Mouse (Mus musculus) right cerebral cortex, postnatal 10 days (tissue): ENCODE results near the gene Tmprss6.
A peak's percentile ranks its signal among the peaks of the same experiment; 100 is the strongest.

Experiments
- DNase-seq, 2 experiments: peaks; one replicate each; pipeline ENCODE4 v3.0.0; 2021; ENCODE audit warnings: low spot score in 2 of 2

The Tmprss6 gene

GRCm38 (mm10) chr15:78482518-78482917 is 14.1 kb upstream of the Tmprss6 start:
- DNase-seq: no peak

DNA sequence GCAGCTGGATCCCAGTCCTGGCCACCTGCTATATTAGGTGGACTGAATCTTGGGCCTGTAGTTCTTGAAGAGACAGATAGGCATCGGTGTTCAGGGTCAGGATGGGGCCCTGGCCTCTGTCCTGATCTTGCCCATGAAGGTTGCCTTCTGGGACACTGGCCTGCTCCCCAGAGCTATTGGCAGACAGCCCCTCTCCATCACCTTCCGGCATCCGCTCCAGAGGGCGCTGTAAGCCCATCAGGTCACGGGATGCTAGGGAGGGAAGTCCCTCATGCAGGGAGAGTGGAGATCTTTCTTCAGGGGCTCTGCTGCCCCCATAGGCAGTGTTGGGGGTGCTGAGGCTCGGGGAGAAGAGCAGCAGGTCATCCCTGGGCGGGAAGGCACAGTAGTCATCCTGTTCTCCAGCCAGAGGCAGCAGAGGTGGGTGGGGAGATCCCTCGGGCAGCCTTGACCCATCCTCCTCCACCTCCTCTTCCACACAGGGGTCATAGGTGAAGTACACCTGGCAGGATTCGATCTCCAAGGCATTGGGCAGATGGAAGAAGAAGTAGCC is 13.1 kb upstream of the Tmprss6 start:
- no peak for DNase-seq

DNA sequence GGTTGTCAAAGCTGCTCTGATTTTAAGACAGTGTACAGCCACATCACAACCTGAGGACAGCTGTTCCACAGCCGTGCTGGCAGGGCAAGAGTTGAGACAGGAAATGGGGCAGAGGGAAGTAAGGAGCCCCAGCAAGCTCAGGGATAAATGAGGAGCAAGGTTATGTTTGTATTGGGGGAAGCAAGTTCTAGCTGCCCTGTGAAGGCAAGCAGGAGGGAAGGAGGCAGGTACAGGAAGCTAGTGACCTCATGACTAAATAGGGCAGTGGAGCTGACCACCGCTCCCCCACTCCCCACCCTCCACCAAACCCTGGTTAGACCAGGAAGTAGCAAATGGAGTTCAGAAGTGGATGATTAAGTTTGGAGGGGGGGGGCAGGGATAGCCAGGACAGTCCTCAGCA is 12.6 kb upstream of the Tmprss6 start:
- DNase-seq: no peak

GRCm38 (mm10) chr15:78480111-78480510 is 11.7 kb upstream of the Tmprss6 start:
- DNase-seq: no peak

GRCm38 (mm10) chr15:78479470-78479869 is 11.0 kb upstream of the Tmprss6 start:
- DNase-seq: no peak

GRCm38 (mm10) chr15:78478073-78478472 is 9.6 kb upstream of the Tmprss6 start:
- DNase-seq: no peak

- no peak for DNase-seq
Measured at GRCm38 (mm10) chr15:78476878-78477277, 8.4 kb upstream of the Tmprss6 start.

- no peak for DNase-seq
Measured at GRCm38 (mm10) chr15:78475604-78476031, 7.2 kb upstream of the Tmprss6 start.

- DNase-seq: no peak
Measured at GRCm38 (mm10) chr15:78473442-78473841, 5.0 kb upstream of the Tmprss6 start.

DNA sequence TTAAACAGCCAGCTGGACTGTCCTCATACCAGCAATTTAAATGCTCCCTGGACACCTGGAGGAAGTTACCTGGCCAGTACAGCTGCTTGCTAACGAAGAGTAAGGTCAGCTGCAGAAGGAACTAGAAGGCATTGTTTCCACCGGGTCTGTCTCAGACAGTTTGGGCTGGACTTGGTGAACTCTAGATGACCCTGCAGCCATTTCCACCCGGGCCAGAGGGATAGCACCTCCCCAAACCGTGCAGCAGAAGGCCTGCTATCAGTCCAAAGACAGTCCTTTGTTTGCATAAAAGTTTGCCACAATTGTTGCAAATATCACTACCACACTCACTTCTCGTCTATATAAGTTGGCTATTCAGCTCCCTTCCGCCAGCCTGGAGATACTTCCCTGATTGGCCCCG is 3.5 kb upstream of the Tmprss6 start:
- DNase-seq: no peak

GRCm38 (mm10) chr15:78470495-78471276 is 2.3 kb upstream of the Tmprss6 start:
- DNase-seq: no peak

GRCm38 (mm10) chr15:78467570-78467969 is 864 bp downstream of the Tmprss6 start:
- no peak for DNase-seq

DNA sequence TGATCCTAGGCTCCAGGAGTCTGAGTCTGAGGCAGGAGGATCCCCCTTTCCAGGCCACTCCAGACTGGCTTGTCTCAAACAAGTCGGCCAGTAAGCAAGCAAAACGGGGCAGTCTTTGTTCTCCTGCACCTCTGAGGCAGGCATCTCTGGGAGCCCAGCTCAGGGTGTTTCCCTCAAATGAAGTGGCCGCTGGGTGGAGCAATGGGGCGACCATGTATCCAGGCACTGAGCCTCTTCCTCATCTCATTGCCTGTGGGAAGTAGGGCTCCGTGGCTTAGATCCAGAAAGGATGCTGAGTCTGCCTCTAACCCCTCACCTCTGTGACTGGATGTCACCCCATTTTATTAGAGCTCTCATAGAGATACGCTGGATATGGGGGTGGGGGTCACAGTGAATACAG is 1.6 kb downstream of the Tmprss6 start:
- DNase-seq: no peak

- no peak for DNase-seq
Measured at GRCm38 (mm10) chr15:78462981-78463380, 5.5 kb downstream of the Tmprss6 start.

DNA sequence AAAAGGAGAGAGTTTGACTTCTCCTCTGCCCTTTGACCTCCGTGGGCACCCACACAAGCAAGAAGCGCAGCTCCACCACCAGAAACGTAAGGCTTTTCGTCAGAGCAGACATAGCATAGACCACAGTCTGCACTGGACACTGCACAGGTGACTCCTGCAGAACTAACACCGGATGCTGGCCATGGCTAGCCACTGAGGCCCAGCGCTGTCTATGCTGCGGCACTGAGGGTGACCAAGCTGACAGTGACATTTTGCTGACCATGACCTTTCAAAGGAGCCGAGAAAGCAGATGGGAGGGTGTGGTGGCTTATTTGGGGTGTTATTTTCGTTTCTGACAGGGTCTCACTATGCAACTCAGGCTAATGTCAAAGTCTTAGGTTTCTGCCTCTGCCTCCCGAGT is 11.2 kb downstream of the Tmprss6 start:
- no peak for DNase-seq

DNA sequence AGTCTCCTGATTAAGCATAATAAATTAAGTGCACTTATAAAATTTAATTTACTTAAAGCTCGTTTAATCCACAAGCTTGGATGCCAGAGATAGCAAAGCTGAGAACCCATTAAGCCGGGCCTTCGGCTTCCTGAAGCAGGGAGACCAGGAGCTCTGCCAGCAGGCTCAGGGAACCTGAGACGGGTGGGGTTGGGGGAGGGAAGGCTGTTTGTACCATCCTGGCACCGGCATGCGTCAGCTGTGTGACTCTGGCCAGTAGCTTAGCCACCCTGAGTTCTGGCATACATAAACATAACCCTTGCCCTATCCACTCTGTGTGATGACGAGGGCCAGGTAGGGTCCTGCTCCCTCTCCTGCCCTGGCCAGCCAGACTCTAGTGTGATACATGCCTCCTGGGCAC is 12.4 kb downstream of the Tmprss6 start:
- no peak for DNase-seq

DNA sequence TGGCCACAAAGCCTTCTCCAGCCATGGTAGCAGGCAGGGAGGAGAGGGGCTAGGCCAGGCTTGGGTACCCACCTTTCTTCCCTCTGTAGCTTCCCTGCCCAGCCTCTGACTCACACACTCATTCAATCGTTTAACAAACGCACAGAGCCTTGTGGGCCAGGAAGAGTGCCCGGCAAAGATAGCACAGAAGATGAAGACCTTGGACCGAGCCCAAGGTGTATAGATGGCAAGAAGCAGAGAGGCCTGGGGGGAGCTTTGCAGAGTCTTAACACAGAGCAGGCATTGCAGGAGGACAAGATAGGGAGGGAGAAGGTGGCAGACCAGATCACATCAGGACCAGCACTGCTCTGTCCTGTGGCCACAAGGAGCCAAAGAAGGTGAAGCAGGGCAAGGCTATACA is 13.3 kb downstream of the Tmprss6 start:
- no peak for DNase-seq

DNA sequence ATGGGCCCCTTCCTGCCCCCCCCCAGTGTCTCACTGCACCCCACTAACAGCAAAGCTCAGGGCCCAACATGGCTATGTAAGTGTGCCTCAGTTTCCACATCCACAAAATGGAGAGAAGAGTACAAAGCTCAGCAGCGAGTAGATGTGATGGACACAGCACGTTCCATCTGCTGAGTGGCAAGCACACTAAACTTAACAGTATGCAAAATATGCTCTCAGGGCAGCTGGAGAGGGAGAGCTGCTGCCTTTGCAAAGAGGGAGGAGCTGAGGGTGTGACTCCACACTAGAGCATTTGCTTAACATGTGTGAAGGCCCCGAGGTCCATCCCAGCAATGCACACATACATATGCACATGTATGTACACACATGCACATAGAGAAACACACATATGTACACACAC is 15.5 kb downstream of the Tmprss6 start:
- no peak for DNase-seq

GRCm38 (mm10) chr15:78451201-78451600 is 17.2 kb downstream of the Tmprss6 start:
- DNase-seq: no peak

DNA sequence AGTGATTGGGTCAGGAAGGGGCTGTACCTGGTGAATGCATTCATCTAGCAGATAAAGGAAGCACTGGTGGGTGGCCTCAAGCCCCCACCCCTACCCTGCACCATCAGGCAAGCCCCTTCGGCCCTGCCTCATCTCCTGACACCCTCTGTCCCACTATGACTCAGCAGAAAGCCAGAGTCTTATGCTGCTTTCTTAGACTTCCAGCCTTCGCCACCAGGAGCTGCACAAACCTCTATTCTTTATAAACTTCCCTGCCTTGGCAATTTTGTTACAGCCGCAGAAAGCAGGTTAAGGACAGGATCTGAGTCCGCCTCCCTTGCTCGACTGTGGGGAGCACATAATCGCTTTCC is 18.0 kb downstream of the Tmprss6 start:
- DNase-seq: no peak

GRCm38 (mm10) chr15:78449694-78450418 is 18.6 kb downstream of the Tmprss6 start:
- DNase-seq: peak in 1 of 2 experiments; percentile 53

DNA sequence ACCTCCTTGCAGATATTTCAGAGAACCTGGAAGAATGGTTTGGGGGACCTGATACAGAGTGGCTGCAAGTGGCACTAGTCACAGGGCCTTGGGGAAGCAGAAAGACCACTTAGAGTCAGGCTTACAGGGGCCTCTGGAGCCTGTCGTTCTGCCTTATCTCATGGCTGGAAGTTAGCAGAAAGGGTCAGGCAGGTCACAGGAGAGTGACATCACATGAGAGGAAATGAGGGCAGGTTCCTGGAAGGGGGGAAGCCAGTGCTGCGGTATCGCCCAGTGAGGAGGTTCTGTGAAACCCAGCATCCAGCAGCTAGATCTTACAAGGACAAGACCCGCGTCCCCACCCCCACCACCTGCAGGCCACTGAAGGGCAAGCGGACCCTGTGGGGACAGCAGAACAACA is 19.3 kb downstream of the Tmprss6 start:
- DNase-seq: no peak
